Mouse (Mus musculus) forebrain, embryonic 11.5 days (tissue): ENCODE measurements around the gene Mbtps2. TPM values are rescaled to one million over a fixed set of nuclear protein-coding genes. Genes with fewer than 3 reads are reported as not detected.

Experiments used
- ATAC-seq: fragments of 200-750 bp; cut with Nextera tagmentation; replicated peaks from 2 replicates; pipeline ENCODE4 v1.8.0; 2017; ENCODE audit warnings: moderate TSS enrichment; ENCODE audit not compliant: low FRiP score
- DNase-seq: peaks from one replicate; pipeline ENCODE4 v3.0.0-alpha.2; 2017; ENCODE audit warnings: low spot score
- H3K27ac ChIP-seq: fragments of 300-500 bp; sonication (generic); 2 replicates; pipeline ENCODE4 v1.5.1; 2014; ENCODE audit warnings: low read depth, low read length
- H3K27me3 ChIP-seq: fragments of 300-500 bp; sonication (generic); 2 replicates; pipeline ENCODE4 v1.6.1; 2014; ENCODE audit warnings: mild to moderate bottlenecking, low read length, mixed read lengths; ENCODE audit not compliant: control insufficient read depth, insufficient read depth
- H3K36me3 ChIP-seq: fragments of 300-500 bp; sonication (generic); 2 replicates; pipeline ENCODE4 v1.6.1; 2014; ENCODE audit warnings: mild to moderate bottlenecking, low read length, moderate library complexity, mixed read lengths; ENCODE audit not compliant: control insufficient read depth, insufficient read depth
- H3K4me1 ChIP-seq: fragments of 300-500 bp; sonication (generic); replicated peaks from 2 replicates; pipeline ENCODE4 v1.6.1; 2014; ENCODE audit warnings: low read length, mixed read lengths; ENCODE audit not compliant: control insufficient read depth, insufficient read depth
- H3K4me2 ChIP-seq: fragments of 300-500 bp; sonication (generic); 2 replicates; pipeline ENCODE4 v1.6.1; 2014; ENCODE audit warnings: low read depth, mild to moderate bottlenecking, low read length, moderate library complexity, mixed read lengths; ENCODE audit not compliant: severe bottlenecking
- H3K4me3 ChIP-seq: fragments of 300-500 bp; sonication (generic); 2 replicates; pipeline ENCODE4 v1.5.1; 2014; ENCODE audit warnings: low read depth, low read length
- H3K9ac ChIP-seq: fragments of 300-500 bp; sonication (generic); 2 replicates; pipeline ENCODE4 v1.6.1; 2014; ENCODE audit warnings: low read length
- H3K9me3 ChIP-seq: fragments of 300-500 bp; sonication (generic); 2 replicates; pipeline ENCODE4 v1.6.1; 2016; ENCODE audit warnings: low read length, mixed read lengths; ENCODE audit not compliant: control insufficient read depth
- WGBS: fragments of 180-500 bp; shearing (Covaris S2); extraction: QIAGEN DNeasy Blood & Tissue Kit; methylation state at CpG from one replicate; pipeline ENCODE4 v1.1.7; 2014; 5-methylcytosine and 5-hydroxymethylcytosine counted together
- polyA plus RNA-seq: library from polyadenylated mRNA; unstranded; fragments of >200 nt; fragmentation: Nextera tagmentation; extraction: Ambion mirVana; gene quantifications from 2 replicates; pipeline ENCODE4 v1.2.1, GENCODE M21; 2014

The Mbtps2 gene
- 21.8 and 30.7 TPM in 2 replicates for polyA plus RNA-seq

- Histone ChIP-seq H3K4me3 (peak within 1 kb of the TSS; percentile 55), H3K4me1 (no peaks in the 10 kb centered on the region; the same call in 1 of the 2 replicates), H3K36me3 (no peaks in the 10 kb centered on the region), H3K9ac (peak within 1 kb of the TSS; percentile 84), H3K27me3 (no peaks in the 10 kb centered on the region), H3K4me2 (peak within 1 kb of the TSS; percentile 51; the same call in 1 of the 2 replicates), H3K9me3 (no peaks in the 10 kb centered on the region), H3K27ac (peak within 1 kb of the TSS; percentile 80)
- WGBS: 14% methylated on average over 54 of the region's 74 CpGs
- DNase-seq (peak; percentile 84), ATAC-seq (peak; percentile 79)
Measured at GRCm38 (mm10) chrX:157598186-157598996, at the start of gene Mbtps2. Mbtps2 (minus strand) TSS chrX:157598715.

DNA sequence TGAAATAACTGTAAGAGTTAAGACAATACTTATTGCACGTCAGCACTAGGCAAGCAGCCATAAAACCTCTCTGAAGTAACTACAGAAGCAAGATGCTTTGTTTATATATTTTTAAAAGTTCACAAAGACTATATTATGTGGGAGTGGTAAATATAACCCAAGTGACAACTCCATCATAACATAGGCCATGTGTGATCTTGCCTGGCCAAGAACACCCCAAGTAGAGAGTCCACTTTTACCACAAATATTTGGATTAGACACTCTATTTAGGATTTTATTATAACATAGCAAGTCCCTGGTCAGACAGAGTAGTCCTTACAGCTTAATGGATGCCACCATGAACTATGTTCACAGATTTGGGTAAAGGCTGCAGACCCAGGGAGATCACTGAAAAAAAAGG lies 47.9 kb upstream of the Mbtps2 start:
- Histone ChIP-seq H3K27me3 (no peaks in the 10 kb centered on the region), H3K4me2 (no peak overlapping the region), H3K27ac (no peak overlapping the region), H3K9me3 (no peaks in the 10 kb centered on the region), H3K4me3 (no peak overlapping the region), H3K4me1 (no peaks in the 10 kb centered on the region), H3K36me3 (no peaks in the 10 kb centered on the region), H3K9ac (no peak overlapping the region)
- ATAC-seq (no peak), DNase-seq (no peak)
- WGBS: 82% methylated on average over 1 of the region's 1 CpGs

- H3K9me3 ChIP-seq: no peaks in the 10 kb centered on the region
- H3K4me3 ChIP-seq: no peak overlapping the region
- H3K4me1 ChIP-seq: no peaks in the 10 kb centered on the region
- H3K4me2 ChIP-seq: no peak overlapping the region
- H3K27ac ChIP-seq: no peak overlapping the region
- no peaks in the 10 kb centered on the region for H3K27me3 ChIP-seq
- no peak overlapping the region for H3K9ac ChIP-seq
- 74% methylated on average over 4 of the region's 4 CpGs for WGBS
- H3K36me3 ChIP-seq: no peaks in the 10 kb centered on the region
- no peak for ATAC-seq
- no peak for DNase-seq
Measured at GRCm38 (mm10) chrX:157644700-157645099, 46.2 kb upstream of the Mbtps2 start.

- DNase-seq (peak; percentile 63), ATAC-seq (peak; percentile 39)
- no peak overlapping the region for H3K4me3 ChIP-seq
- no peaks in the 10 kb centered on the region for H3K9me3 ChIP-seq
- H3K36me3 ChIP-seq: no peaks in the 10 kb centered on the region
- no peaks in the 10 kb centered on the region for H3K27me3 ChIP-seq
- WGBS: 18% methylated on average over 3 of the region's 3 CpGs
- H3K27ac ChIP-seq: no peak overlapping the region
- H3K9ac ChIP-seq: no peak overlapping the region
- no peak overlapping the region for H3K4me2 ChIP-seq
- H3K4me1 ChIP-seq: no peaks in the 10 kb centered on the region
Measured at GRCm38 (mm10) chrX:157644300-157644699, 45.8 kb upstream of the Mbtps2 start.

- ATAC-seq: no peak
- H3K4me2 ChIP-seq: no peak overlapping the region
- H3K4me3 ChIP-seq: no peak overlapping the region
- H3K9ac ChIP-seq: no peak overlapping the region
- H3K36me3 ChIP-seq: no peaks in the 10 kb centered on the region
- no peaks in the 10 kb centered on the region for H3K27me3 ChIP-seq
- H3K27ac ChIP-seq: no peak overlapping the region
- no peaks in the 10 kb centered on the region for H3K4me1 ChIP-seq
- no peaks in the 10 kb centered on the region for H3K9me3 ChIP-seq
- WGBS: 79% methylated on average over 5 of the region's 5 CpGs
- no peak for DNase-seq
Measured at GRCm38 (mm10) chrX:157642856-157643255, 44.3 kb upstream of the Mbtps2 start.

GRCm38 (mm10) chrX:157637253-157637652 lies 38.7 kb upstream of the Mbtps2 start:
- DNase-seq (no peak), ATAC-seq (no peak)
- Histone ChIP-seq H3K4me1 (no peaks in the 10 kb centered on the region), H3K4me2 (no peak overlapping the region), H3K4me3 (no peak overlapping the region), H3K27ac (no peak overlapping the region), H3K9ac (no peak overlapping the region), H3K9me3 (no peaks in the 10 kb centered on the region), H3K36me3 (no peaks in the 10 kb centered on the region), H3K27me3 (no peaks in the 10 kb centered on the region)
- 84% methylated on average over 1 of the region's 1 CpGs for WGBS

- Histone ChIP-seq H3K27me3 (no peaks in the 10 kb centered on the region), H3K9me3 (no peaks in the 10 kb centered on the region), H3K9ac (no peak overlapping the region), H3K36me3 (no peaks in the 10 kb centered on the region), H3K4me2 (no peak overlapping the region), H3K27ac (no peak overlapping the region), H3K4me1 (no peaks in the 10 kb centered on the region), H3K4me3 (no peak overlapping the region)
- 32% methylated on average over 3 of the region's 3 CpGs for WGBS
- no peak for DNase-seq
- no peak; the same call in 1 of the 2 replicates for ATAC-seq
Measured at GRCm38 (mm10) chrX:157633676-157634414, 35.3 kb upstream of the Mbtps2 start.

DNA sequence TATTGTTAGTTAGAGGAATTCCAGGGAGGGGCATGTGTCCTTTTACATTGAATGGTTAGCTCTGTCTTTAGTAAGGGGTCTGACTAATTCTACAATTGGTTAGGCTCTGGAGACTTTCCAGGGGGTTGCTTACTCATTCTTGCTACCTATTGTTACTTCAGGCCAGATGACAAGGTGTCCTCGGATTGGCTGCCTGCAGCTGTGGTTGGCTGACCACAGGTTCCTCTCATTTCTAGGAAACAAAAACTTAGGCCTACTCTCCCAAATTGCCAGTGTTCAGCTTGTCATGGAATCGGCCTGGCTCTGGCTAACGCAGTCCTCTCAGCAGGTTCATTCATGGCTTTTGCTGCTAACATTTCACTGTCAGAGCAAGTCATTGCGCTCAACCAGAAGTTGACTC lies 31.8 kb upstream of the Mbtps2 start:
- Histone ChIP-seq H3K27me3 (no peaks in the 10 kb centered on the region), H3K4me3 (no peak overlapping the region), H3K4me1 (no peaks in the 10 kb centered on the region), H3K9ac (no peak overlapping the region), H3K36me3 (no peaks in the 10 kb centered on the region), H3K27ac (no peak overlapping the region), H3K9me3 (no peaks in the 10 kb centered on the region), H3K4me2 (no peak overlapping the region)
- ATAC-seq (no peak), DNase-seq (no peak)
- WGBS: 73% methylated on average over 4 of the region's 4 CpGs
